Comparison of ENCODE assay signal across 7 mouse cellular contexts in the genomic region with DNA sequence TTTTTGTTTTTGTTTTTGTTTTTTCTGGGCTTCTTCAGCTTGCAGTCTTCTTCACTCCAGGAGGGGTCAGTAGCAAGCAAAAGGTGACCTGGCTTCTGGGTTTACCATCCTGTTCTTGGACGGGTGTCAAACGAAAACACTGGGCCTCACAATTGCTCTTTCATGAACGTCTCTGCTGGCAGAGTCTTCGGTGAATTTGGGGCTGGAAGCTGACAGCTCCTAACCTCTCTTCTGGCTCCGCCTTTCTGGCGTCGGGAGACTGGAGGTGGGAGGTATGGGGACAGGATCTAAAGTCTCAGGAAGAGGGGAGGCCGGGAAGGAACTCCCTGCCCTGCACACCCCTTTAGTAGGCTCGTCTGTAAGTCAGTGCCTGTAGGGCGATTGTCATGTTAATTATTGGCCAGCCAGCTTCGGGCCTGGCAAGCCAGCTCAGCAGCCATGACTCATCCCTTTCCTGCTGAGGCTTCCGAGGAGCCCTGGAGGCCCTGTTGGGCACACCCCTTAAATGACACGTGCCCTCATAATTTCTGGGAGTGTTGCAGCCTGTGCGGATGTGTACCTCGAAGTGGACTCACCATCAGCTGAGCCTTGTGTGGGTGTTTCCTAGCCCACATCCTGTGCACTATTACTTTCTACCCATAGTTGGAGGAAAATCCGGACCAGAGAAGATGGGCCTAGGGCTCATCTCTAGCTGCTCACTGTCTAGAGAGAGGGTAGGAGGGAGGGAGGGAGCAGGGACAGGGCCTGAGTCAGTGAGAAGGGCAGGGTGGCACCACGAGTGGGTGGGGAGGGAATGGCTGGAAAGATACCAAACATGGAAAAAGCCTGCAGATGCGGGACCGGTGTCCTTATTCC.
DNase-seq lines count a peak whose midpoint lies in the region; ATAC-seq lines count a peak whose summit lies in the region.

No protein-coding gene starts in this region.

- peaks cover 10% of the 10 kb centered on the region for H3K4me1 ChIP-seq in lung, embryonic 15.5 days

- no peaks in the 10 kb centered on the region for H3K36me3 ChIP-seq in lung, embryonic 15.5 days

- H3K27me3 ChIP-seq in lung, embryonic 15.5 days: no peaks in the 10 kb centered on the region

- H3K9ac ChIP-seq in lung, embryonic 15.5 days: no peak overlapping the region

- H3K9me3 ChIP-seq in lung, embryonic 15.5 days: 0 out of 2 replicates have a peak, but pooled peaks cover 3% of the 10 kb centered on the region

- ATAC-seq in lung, embryonic 15.5 days (ENCODE audit: borderline replicate concordance, extremely low read depth, low FRiP score, low TSS enrichment): peak; percentile 57
- ATAC-seq in neutrophil, adult 5-6 weeks (ENCODE audit: extremely low read depth, insufficient number of reproducible peaks, low FRiP score, poor library complexity, severe bottlenecking): peak; percentile 58; the same call in 1 of the 2 replicates

- intact Hi-C loops in heart, postnatal 10 days (cut with DNase I): loop anchor here (2.0 to 5.0 kb wide), 2 partner anchors 65 to 161 kb away; a partner anchor contains a TSS

- peak overlapping the region; percentile 35 for H3K4me2 ChIP-seq in lung, embryonic 15.5 days

- no peak overlapping the region for H3K4me3 ChIP-seq in lung, embryonic 15.5 days

- peak; percentile 93 for DNase-seq in Muller cell, postnatal 12 days (ENCODE audit: inconsistent ontology term)
- peak; percentile 38 for DNase-seq in c-Kit-negative CD71-positive TER-119-positive erythroid progenitor cells, embryonic 14.5 days (ENCODE audit: low read depth, low spot score)
- peak; percentile 93 for DNase-seq in fibroblast of lung, adult 2 months (ENCODE audit: low read depth)
- DNase-seq in heart, postnatal 10 days: peak; percentile 65 to 68
- peak; percentile 87 to 94 for DNase-seq in kidney, postnatal 36 days

- H3K27ac ChIP-seq in lung, embryonic 15.5 days: peak overlapping the region; percentile 53

- WGBS in lung, embryonic 15.5 days: 17% methylated on average over 19 of the region's 19 CpGs

Comparison
In these comparisons a context has a peak if more than half of its experiments do, and no peak if none do; other contexts are left out.
1. DNase-seq: peak in every context shown above with its lines; median percentile 93 in Muller cell, postnatal 12 days; 93 in fibroblast of lung, adult 2 months; 90 in kidney, postnatal 36 days; 66 in heart, postnatal 10 days; 38 in c-Kit-negative CD71-positive TER-119-positive erythroid progenitor cells, embryonic 14.5 days.